Mouse (Mus musculus) MEL (cell line): ENCODE results near the gene Hmg20b.

ENCODE experiments used
- CHD2 ChIP-seq: IDR thresholded peaks from 2 replicates; pipeline ENCODE4 v1.6.1; 2011; ENCODE audit warnings: low read length, improper control_type of control experiment
- CTCF ChIP-seq, 3 experiments: IDR thresholded peaks in 2 of 3; conservative IDR thresholded peaks in 1 of 3; 2 replicates each; pipeline ENCODE4 v1.5.1; 2011 to 2012; ENCODE audit warnings: low read length in 3 of 3, low read depth in 2 of 3, mild to moderate bottlenecking in 2 of 3, improper control_type of control experiment in 1 of 3, inconsistent platforms in 1 of 3, mixed read lengths in 1 of 3, moderate library complexity in 1 of 3; ENCODE audit not compliant: control insufficient read depth in 1 of 3, insufficient read depth in 1 of 3, poor library complexity in 1 of 3, severe bottlenecking in 1 of 3
- E2F4 ChIP-seq: IDR thresholded peaks from 2 replicates; pipeline ENCODE4 v1.6.1; 2011; ENCODE audit warnings: low read depth, low read length, improper control_type of control experiment, borderline replicate concordance
- EP300 ChIP-seq, 2 experiments: IDR thresholded peaks; 2 replicates each; pipeline ENCODE4 v1.6.1; 2011; ENCODE audit warnings: improper control_type of control experiment in 2 of 2, low read length in 2 of 2, low read depth in 1 of 2, mild to moderate bottlenecking in 1 of 2
- GATA1 ChIP-seq: IDR thresholded peaks from 2 replicates; pipeline ENCODE4 v1.6.1; 2011; ENCODE audit warnings: low read depth, low read length, improper control_type of control experiment
- MEF2A ChIP-seq: IDR thresholded peaks from 2 replicates; pipeline ENCODE4 v1.6.1; 2014; ENCODE audit warnings: low read depth, mild to moderate bottlenecking, inconsistent platforms, low read length, improper control_type of control experiment; ENCODE audit not compliant: poor library complexity, insufficient replicate concordance, severe bottlenecking; ENCODE audit errors: extremely low read depth
- POLR2A ChIP-seq, 2 experiments: IDR thresholded peaks; 2 replicates each; pipeline ENCODE4 v1.6.1; 2011 to 2012; ENCODE audit warnings: low read length in 2 of 2, mild to moderate bottlenecking in 2 of 2, control low read depth in 1 of 2, improper control_type of control experiment in 1 of 2, low read depth in 1 of 2, moderate library complexity in 1 of 2; ENCODE audit not compliant: control insufficient read depth in 1 of 2, insufficient read depth in 1 of 2, poor library complexity in 1 of 2
- USF2 ChIP-seq, 2 experiments: IDR thresholded peaks; 2 replicates each; pipeline ENCODE4 v1.6.1; 2011 to 2012; ENCODE audit warnings: improper control_type of control experiment in 2 of 2, low read length in 2 of 2, borderline replicate concordance in 1 of 2, inconsistent platforms in 1 of 2, low read depth in 1 of 2, mild to moderate bottlenecking in 1 of 2; ENCODE audit not compliant: insufficient read depth in 1 of 2
- ZNF384 ChIP-seq: IDR thresholded peaks from 2 replicates; pipeline ENCODE4 v1.6.1; 2012; ENCODE audit warnings: low read depth, mild to moderate bottlenecking, inconsistent platforms, low read length, improper control_type of control experiment

GRCm38 (mm10) chr10:81382039-81382438 is 31.8 kb upstream of the Hmg20b start:
- TF ChIP-seq MEF2A (peak; percentile 71; the same call in 1 of the 2 replicates), CTCF (IDR thresholded peaks at IDR 0.05 in 2 of 3, conservative IDR thresholded peaks at IDR 0.05 in 1 of 3; ENCODE audit: control insufficient read depth in 1 of 3, insufficient read depth in 1 of 3, low read depth in 2 of 3, low read length in 3 of 3, poor library complexity in 1 of 3, severe bottlenecking in 1 of 3) (no peak), USF2 (IDR thresholded peaks at IDR 0.05; ENCODE audit: borderline replicate concordance in 1 of 2, insufficient read depth in 1 of 2, low read depth in 1 of 2, low read length in 2 of 2) (no peak), POLR2A (IDR thresholded peaks at IDR 0.05; ENCODE audit: control insufficient read depth in 1 of 2, insufficient read depth in 1 of 2, low read depth in 1 of 2, low read length in 2 of 2, poor library complexity in 1 of 2) (peak in 1 of 2 experiments; percentile 41; a peak in 1 of 4 replicates), CHD2 (peak; percentile 36), ZNF384 (peak; percentile 97), E2F4 (0 out of 2 replicates have a peak, but pooled peaks have one; percentile 50), GATA1 (peak; percentile 98), EP300 (IDR thresholded peaks at IDR 0.05; ENCODE audit: low read depth in 1 of 2, low read length in 2 of 2) (peak; percentile 97 to 99)
